Mouse (Mus musculus) layer of hippocampus, adult 8-10 months (tissue): Measurements from ENCODE around the gene Snph. TPM values are rescaled to one million over a fixed set of nuclear protein-coding genes. Genes with fewer than 3 reads are reported as not detected.

ENCODE experiments used
- DNase-seq, 2 experiments: peaks; one replicate each; pipeline ENCODE4 v3.0.0; 2022; ENCODE audit warnings: low spot score in 2 of 2
- total RNA-seq, 4 experiments: library from RNA; stranded (reverse); gene quantifications; 2 replicates each; pipeline ENCODE4 v1.2.4; 2022

Gene Snph
- total RNA-seq, 4 experiments from 2014 or later, result 348 to 418 (median 386) TPM

- peak in 1 of 2 experiments; percentile 48 for DNase-seq
Observed at GRCm38 (mm10) chr2:151543063-151543895, 89.1 kb downstream of the Snph start.

GRCm38 (mm10) chr2:151542323-151543062 is 89.9 kb downstream of the Snph start, which contains the start of gene Fkbp1a:
Gene Fkbp1a, plus strand, starts transcription at chr2:151542483.
- DNase-seq, result peak; percentile 93 to 97

Other genes with a start within 250 kb of the Snph start
- gene 4921509C19Rik, start 156.4 kb downstream of the Snph start, total RNA-seq, result not detected
- 100 to 1,000 TPM; 151 to 161 (median 153) TPM for gene Nsfl1c, start 138.4 kb downstream of the Snph start, total RNA-seq
- gene Fkbp1a, start 90.1 kb downstream of the Snph start, total RNA-seq, result 100 to 1,000 TPM; 794 to 901 (median 846) TPM
- gene Sdcbp2, start 60.0 kb downstream of the Snph start, total RNA-seq, result 1 to 10 TPM; 1.4 to 2.2 (median 1.7) TPM
- 1 to 10 TPM; 1.8 to 2.5 (median 2.2) TPM for gene Rad21l, start 35.9 kb upstream of the Snph start, total RNA-seq
- 1 to 10 TPM; 4.6 to 5.8 (median 5.0) TPM for gene Tmem74b, start 69.4 kb upstream of the Snph start, total RNA-seq
- 10 to 100 TPM; 32.6 to 39.1 (median 35.4) TPM for gene Psmf1, start 111.6 kb upstream of the Snph start, total RNA-seq
- not detected for gene Rspo4, start 210.3 kb upstream of the Snph start, total RNA-seq